Mouse (Mus musculus) limb, embryonic 10.5 days (tissue): ENCODE data around the gene Rhod. TPM values are rescaled to one million over a fixed set of nuclear protein-coding genes. Genes with fewer than 3 reads are reported as not detected.

Experiments
- DNase-seq: peaks from one replicate; pipeline ENCODE4 v3.0.0-alpha.2; 2017; ENCODE audit warnings: low spot score
- H3K27ac ChIP-seq: fragments of 300-500 bp; sonication (generic); 2 replicates; pipeline ENCODE4 v1.5.1; 2016; ENCODE audit warnings: mild to moderate bottlenecking
- H3K27me3 ChIP-seq: fragments of 300-500 bp; sonication (generic); 2 replicates; pipeline ENCODE4 v1.6.1; 2016; ENCODE audit warnings: low read depth, mild to moderate bottlenecking; ENCODE audit not compliant: poor library complexity, severe bottlenecking
- H3K36me3 ChIP-seq: fragments of 300-500 bp; sonication (generic); 2 replicates; pipeline ENCODE4 v1.6.1; 2016; ENCODE audit warnings: mild to moderate bottlenecking, moderate library complexity
- H3K4me1 ChIP-seq: fragments of 300-500 bp; sonication (generic); 2 replicates; pipeline ENCODE4 v1.6.1; 2016
- H3K4me3 ChIP-seq: fragments of 300-500 bp; sonication (generic); 2 replicates; pipeline ENCODE4 v1.5.1; 2016; ENCODE audit warnings: mild to moderate bottlenecking, moderate library complexity
- H3K9me3 ChIP-seq: fragments of 300-500 bp; sonication (generic); replicated peaks from 2 replicates; pipeline ENCODE4 v1.6.1; 2016; ENCODE audit warnings: mild to moderate bottlenecking
- WGBS: fragments of 180-500 bp; shearing (Covaris S2); methylation state at CpG from one replicate; pipeline ENCODE4 v1.1.7; 2016; 5-methylcytosine and 5-hydroxymethylcytosine counted together
- polyA plus RNA-seq: library from polyadenylated mRNA; unstranded; fragments of >200 nt; fragmentation: Nextera tagmentation; extraction: Ambion mirVana; gene quantifications from 2 replicates; pipeline ENCODE4 v1.2.1, GENCODE M21; 2016

Gene Rhod
- polyA plus RNA-seq, result 24.7 and 32.9 TPM in 2 replicates

DNA sequence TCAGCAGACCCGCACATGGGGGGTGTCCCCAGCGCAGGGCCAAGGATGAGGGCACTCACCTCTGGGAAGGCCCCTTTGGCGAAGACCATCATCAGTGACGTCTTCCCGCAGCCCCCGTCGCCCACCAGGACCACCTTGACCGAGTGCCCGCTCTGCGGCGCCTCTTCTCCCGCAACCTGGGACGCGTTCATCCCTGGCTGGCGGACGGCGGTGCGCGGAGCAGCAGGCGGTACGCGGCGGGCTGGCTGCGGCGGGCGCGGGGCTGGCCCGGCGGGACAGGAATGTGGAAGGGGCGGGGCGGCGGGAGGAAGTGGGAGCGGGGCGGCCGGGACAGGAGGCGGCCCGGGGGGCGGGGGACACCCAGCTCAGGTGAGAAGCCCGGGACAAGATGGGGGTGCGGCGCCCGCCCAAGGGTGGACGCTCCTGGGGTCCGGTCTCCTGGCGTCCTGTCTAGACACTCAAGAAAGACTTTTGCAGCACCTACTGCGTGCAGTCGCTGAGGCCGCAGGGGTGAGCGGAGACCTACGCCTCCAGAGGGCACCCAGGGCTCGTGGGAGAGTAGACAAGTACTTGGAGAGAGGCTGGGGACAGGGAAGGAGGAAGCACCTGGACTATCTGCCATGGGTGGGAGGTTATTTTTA, at the start of gene Rhod:
TSS of gene Rhod (minus strand) at position 272 of the 641 bp plus-strand sequence.
- peaks cover 45% of the 10 kb centered on the region for H3K4me1 ChIP-seq
- peak within 1 kb of the TSS; percentile 85 for H3K27ac ChIP-seq
- peak within 1 kb of the TSS; percentile 69 for H3K4me3 ChIP-seq
- 0 out of 2 replicates have a peak, but pooled peaks cover 3% of the 10 kb centered on the region for H3K27me3 ChIP-seq
- H3K36me3 ChIP-seq, result peaks cover 17% of the 10 kb centered on the region
- peak; percentile 81 for DNase-seq
- under 1% methylated on average over 48 of the region's 51 CpGs for WGBS
- H3K9me3 ChIP-seq, result no peaks in the 10 kb centered on the region

DNA sequence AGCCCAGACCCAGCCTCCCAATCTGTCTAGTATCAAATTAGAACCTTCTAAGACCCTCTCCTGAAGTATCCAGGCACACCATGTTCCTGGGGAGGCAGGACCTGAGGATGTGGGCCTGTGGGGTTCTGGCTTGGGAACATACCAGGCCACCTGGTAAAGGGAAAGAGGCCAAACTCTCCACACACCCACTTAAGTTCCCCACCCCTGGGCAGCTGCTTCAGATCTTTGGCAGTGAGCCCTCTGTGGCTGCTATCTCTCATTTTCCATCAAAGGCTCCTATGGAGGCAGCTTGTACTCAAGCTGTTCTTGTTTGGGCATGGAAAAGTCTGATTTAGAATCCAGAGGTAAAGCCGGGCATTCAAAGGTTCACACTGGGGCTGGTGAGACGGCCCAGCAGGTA, 48.6 kb upstream of the Rhod start:
- Histone ChIP-seq H3K27ac (no peak overlapping the region), H3K4me1 (peaks cover 4% of the 10 kb centered on the region; the same call in 1 of the 2 replicates), H3K9me3 (no peaks in the 10 kb centered on the region), H3K27me3 (no peaks in the 10 kb centered on the region), H3K36me3 (no peaks in the 10 kb centered on the region), H3K4me3 (no peak overlapping the region)
- 80% methylated on average over 2 of the region's 2 CpGs for WGBS
- no peak for DNase-seq

DNA sequence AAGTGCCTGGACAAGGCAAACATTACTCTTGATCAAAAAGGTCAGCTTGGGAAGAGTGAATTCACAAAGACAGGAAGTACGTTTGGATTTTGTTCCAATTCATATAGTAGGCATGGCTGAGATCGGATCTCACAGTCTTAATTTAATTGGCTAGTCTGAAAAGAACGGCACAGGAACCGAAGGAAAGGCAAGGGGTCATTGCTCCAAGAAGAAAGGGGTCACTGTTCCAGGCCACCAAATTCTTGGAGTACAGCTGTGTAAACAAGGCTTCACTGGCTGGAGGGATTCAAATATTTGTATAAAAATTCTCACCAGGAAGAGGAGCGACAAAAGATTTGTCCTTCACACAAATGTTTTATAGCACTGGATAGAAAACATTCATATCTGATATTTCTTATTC, 45.8 kb upstream of the Rhod start:
- Histone ChIP-seq H3K36me3 (no peaks in the 10 kb centered on the region), H3K4me3 (no peak overlapping the region), H3K4me1 (peaks cover 4% of the 10 kb centered on the region; the same call in 1 of the 2 replicates), H3K9me3 (no peaks in the 10 kb centered on the region), H3K27ac (no peak overlapping the region), H3K27me3 (peaks cover 5% of the 10 kb centered on the region; the same call in 1 of the 2 replicates)
- no peak for DNase-seq
- 71% methylated on average over 5 of the region's 5 CpGs for WGBS

DNA sequence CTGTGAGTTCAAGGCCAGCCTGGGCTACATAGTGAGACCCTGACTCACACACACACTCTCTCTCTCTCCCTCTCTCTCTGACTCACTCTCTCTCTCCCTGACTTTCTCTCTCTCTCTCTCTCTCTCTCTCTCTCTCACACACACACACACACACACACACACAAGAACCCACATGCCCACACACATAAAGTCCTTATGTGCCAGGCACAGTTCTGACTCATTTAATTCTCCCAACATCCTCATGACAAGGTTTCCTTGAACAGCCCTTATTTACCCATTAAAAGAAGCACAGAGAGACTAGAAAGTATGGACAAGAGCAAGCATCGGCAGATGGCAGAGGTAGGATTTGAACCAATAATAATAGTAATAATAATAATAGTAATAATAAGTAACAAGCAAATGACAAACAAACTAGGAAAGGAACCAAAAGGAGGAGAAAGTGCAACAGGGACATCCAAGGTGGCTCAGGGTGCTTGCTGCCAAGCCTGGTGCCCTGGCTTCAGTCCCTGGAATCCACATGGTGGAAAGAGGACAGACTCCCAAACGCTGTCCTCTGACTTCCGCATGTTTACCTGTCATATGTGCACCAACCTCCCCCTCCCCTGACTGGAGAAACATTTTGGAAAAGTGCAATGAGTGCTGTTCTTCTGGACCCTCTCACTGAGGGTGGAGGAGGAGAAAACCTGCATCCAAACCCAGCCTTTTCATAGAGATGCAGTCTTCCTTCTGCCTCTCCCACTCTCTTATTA, 43.1 kb upstream of the Rhod start:
- WGBS, result 89% methylated on average over 3 of the region's 3 CpGs
- no peak overlapping the region for H3K27ac ChIP-seq

DNA sequence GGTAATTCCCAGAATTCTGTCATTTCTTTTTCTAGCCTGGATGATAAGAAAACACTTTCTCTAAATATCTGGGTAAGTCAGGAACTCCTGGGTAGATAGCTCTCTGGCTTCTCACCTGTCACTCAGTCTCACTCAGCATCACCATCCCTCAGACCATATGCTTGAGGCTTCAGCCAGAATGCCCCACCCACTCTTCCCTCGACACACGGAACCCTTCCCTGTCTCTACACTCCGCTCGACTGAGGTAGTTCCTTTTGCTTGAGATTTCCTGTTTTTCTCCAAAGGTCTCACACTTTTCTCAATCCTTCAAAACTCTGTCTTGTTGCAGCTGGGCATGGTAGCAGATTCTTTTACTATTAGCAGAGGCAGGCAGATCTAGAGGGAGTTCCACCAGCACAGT, 42.1 kb upstream of the Rhod start:
- WGBS, result 48% methylated on average over 4 of the region's 4 CpGs
- H3K27me3 ChIP-seq, result peaks cover 38% of the 10 kb centered on the region
- no peaks in the 10 kb centered on the region for H3K36me3 ChIP-seq
- peaks cover 14% of the 10 kb centered on the region for H3K4me1 ChIP-seq
- H3K27ac ChIP-seq, result no peak overlapping the region
- H3K9me3 ChIP-seq, result no peaks in the 10 kb centered on the region
- H3K4me3 ChIP-seq, result no peak overlapping the region
- DNase-seq, result no peak

More for the DNA sequence above, 43.1 kb upstream of the Rhod start:
- H3K4me1 ChIP-seq, result peaks cover 5% of the 10 kb centered on the region
- H3K27me3 ChIP-seq, result peaks cover 29% of the 10 kb centered on the region
- no peak for DNase-seq
- H3K4me3 ChIP-seq, result no peak overlapping the region
- H3K9me3 ChIP-seq, result no peaks in the 10 kb centered on the region
- H3K36me3 ChIP-seq, result no peaks in the 10 kb centered on the region

DNA sequence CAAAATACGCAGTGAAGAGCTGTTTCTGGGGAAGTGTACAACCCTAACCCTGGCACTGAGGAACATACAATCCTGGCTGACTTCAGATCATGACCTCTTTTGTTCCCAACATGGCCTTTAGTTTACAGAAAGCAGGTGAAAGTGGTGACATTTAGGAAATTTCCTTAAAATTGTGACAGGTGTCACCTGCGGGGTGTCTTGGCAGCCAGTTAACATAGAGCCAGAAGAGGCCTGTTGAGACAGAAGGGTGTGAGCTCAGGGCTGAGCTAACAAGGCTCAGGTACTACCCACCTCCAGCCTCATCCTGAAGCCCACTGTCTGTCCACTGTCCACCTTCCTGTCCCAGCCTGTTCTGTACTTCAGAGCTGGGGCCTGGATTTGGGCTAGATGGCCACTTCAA, 40.8 kb upstream of the Rhod start:
- H3K27ac ChIP-seq, result no peak overlapping the region
- H3K4me3 ChIP-seq, result no peak overlapping the region
- no peak for DNase-seq
- H3K4me1 ChIP-seq, result peaks cover 12% of the 10 kb centered on the region
- WGBS, result 88% methylated on average over 2 of the region's 2 CpGs
- peaks cover 51% of the 10 kb centered on the region for H3K27me3 ChIP-seq
- H3K9me3 ChIP-seq, result no peaks in the 10 kb centered on the region
- no peaks in the 10 kb centered on the region for H3K36me3 ChIP-seq

DNA sequence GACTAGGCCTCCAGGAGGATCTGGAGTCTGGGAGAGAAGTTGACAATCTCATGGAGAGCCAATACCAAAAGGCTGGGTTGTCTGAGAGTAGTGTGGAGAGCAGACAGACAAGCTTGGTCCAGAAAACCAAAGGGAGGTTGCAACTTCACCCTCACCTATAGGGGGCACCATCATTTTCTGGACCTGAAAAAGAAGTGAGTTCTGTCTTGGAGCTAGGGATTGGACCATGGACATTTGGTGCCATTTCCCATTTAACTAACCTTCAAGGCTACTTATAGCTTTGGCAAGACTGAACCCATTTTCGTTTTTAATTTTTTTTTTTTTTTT, 38.9 kb upstream of the Rhod start:
- H3K4me3 ChIP-seq, result no peak overlapping the region
- H3K9me3 ChIP-seq, result no peaks in the 10 kb centered on the region
- peaks cover 12% of the 10 kb centered on the region for H3K4me1 ChIP-seq
- peaks cover 64% of the 10 kb centered on the region for H3K27me3 ChIP-seq
- no peaks in the 10 kb centered on the region for H3K36me3 ChIP-seq
- H3K27ac ChIP-seq, result no peak overlapping the region
- WGBS, result 44% methylated on average over 1 of the region's 1 CpGs
- no peak for DNase-seq

DNA sequence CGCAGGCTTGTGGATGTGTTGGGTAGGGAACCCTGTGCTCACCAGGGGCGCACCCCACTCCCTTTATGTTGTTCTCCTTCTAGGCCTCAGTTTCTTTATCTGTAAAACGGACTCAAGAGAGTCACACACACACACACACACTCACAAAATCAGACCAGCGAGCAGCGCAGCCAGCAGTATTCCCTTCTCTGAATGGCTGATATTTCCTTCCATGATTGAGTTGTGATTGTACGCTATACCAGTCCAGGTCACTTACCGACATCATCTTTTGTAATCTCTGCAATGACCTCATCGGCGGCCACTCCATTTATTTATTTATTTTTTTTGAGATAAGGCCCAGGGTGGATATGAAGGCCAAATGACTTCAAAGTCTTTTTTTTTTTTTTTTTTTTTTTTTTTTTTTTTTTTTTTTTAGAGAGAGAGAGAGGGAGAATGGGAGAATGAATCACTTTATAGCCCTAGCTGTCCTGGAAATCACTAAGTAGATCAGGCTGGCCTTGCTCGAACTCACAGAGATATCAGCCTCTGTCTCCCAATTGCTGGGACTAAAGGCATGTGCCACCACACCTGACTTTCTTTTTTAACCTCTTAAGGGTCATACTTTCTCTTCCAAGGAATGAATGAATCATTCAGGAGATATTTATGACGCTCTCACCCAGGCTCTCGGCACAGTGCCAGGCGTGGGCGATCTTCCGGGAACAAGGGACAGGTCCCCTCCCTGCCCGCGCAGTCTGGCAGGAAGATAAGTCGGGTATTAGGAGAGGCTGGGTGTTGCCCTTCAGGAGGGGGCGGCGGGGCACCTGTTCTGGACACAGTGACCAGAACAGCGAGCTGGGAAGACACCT, 38.3 kb upstream of the Rhod start, which contains the start of gene Syt12:
TSS of gene Syt12 (minus strand) at position 103 of the 845 bp plus-strand sequence.
- Histone ChIP-seq H3K27me3 (peaks cover 70% of the 10 kb centered on the region), H3K36me3 (no peaks in the 10 kb centered on the region), H3K4me3 (peak within 1 kb of the TSS; percentile 59), H3K27ac (peak within 1 kb of the TSS; percentile 56; the same call in 1 of the 2 replicates), H3K4me1 (peaks cover 12% of the 10 kb centered on the region), H3K9me3 (no peaks in the 10 kb centered on the region)
- 35% methylated on average over 21 of the region's 21 CpGs for WGBS
- no peak for DNase-seq

DNA sequence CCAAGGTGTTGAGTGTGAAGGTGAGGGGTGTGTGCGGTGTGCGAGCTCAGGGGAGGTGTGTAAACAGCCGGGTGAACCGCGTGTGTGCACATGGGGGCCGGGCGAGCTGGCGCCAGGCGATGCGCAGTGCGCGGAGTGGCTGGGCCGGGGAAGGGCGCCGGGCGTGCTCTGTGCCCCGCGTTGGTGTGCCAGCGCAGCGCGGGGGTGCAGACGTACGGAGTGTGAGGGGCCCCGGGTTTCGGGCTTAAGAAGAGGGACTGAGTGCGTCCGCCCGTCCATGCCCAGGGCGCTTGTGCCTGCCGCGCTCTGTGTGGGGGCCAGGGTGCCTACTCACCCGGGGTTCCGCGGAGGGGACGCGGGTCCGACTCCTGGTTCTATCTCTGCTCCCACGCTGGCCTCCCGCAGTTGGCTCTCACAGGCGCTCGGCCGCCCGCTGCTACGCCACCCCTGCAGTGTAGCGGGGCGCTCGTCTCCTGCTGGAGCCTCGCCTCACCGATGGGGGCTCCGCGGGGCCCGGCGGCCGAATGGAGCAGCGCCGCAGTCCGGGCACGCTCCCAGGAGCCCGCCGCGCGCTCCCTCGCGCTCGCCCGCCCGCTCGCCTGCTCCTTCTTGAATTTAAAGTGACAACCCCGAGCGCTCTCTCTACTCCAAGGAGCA, 37.5 kb upstream of the Rhod start:
- H3K36me3 ChIP-seq, result no peaks in the 10 kb centered on the region
- no peaks in the 10 kb centered on the region for H3K9me3 ChIP-seq
- H3K4me1 ChIP-seq, result peaks cover 12% of the 10 kb centered on the region
- WGBS, result 2% methylated on average over 70 of the region's 70 CpGs
- H3K27me3 ChIP-seq, result peaks cover 70% of the 10 kb centered on the region
- peak overlapping the region; percentile 59 for H3K4me3 ChIP-seq
- H3K27ac ChIP-seq, result peak overlapping the region; percentile 56; the same call in 1 of the 2 replicates
- DNase-seq, result peak; percentile 67

DNA sequence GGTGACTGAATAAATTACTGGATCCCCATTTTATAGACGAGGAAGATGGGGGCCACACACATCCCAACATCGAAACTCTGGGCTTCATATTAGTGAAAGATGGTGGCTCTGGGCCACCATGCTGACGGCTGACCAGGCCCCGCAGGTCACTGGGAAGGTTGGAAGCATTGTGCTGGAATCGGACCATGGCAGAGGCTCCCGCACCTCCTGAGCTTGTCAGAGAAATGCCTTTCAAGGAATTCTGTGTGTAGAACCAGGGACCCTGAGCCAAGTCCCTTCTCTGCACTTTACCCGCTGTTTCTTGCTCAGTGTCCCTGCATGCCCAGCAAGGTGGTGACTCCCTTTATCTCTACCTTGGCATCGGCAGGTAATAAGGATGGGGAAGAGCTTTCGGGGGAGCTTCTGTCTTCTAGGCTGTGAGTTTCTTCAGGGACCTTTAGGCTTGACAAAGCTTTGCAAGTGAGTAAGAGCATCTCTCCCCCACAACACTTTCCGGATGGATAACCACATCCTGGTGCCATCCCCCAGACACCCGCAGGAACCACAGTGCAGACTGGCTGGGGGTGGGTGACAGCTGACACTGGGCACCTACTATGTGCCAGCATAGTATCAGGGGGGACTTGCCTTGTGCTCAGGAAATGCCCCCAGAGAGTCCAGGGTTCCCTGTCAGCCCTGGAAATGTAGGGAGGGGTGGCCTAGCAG, 36.1 kb upstream of the Rhod start:
- Histone ChIP-seq H3K4me3 (no peak overlapping the region), H3K9me3 (no peaks in the 10 kb centered on the region), H3K36me3 (no peaks in the 10 kb centered on the region), H3K27me3 (peaks cover 69% of the 10 kb centered on the region), H3K4me1 (peaks cover 12% of the 10 kb centered on the region), H3K27ac (no peak overlapping the region)
- DNase-seq, result no peak
- 81% methylated on average over 11 of the region's 11 CpGs for WGBS

DNA sequence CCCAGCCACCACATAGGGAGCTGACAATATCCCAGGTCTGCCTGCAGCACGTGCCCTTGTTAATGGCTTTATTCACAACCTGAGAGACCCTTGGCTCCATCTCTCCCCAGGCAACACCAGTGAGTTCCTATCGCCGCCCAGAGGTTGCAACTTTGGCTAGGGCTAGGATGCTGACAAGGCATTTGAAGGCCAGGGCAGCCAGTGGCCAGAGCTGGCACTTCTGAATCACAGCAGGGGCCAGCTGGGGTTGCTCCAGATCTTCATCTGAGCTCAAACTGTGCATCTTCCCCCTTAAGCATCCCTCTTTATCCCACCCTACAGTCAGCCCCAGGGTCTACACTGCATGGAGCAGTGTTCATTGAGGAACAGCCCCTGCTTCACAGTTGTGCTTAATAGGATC, 35.5 kb upstream of the Rhod start:
- no peak overlapping the region for H3K27ac ChIP-seq
- no peak for DNase-seq
- no peaks in the 10 kb centered on the region for H3K36me3 ChIP-seq
- H3K9me3 ChIP-seq, result no peaks in the 10 kb centered on the region
- WGBS, result 54% methylated on average over 3 of the region's 3 CpGs
- H3K4me1 ChIP-seq, result peaks cover 12% of the 10 kb centered on the region
- H3K4me3 ChIP-seq, result no peak overlapping the region
- peaks cover 63% of the 10 kb centered on the region for H3K27me3 ChIP-seq

DNA sequence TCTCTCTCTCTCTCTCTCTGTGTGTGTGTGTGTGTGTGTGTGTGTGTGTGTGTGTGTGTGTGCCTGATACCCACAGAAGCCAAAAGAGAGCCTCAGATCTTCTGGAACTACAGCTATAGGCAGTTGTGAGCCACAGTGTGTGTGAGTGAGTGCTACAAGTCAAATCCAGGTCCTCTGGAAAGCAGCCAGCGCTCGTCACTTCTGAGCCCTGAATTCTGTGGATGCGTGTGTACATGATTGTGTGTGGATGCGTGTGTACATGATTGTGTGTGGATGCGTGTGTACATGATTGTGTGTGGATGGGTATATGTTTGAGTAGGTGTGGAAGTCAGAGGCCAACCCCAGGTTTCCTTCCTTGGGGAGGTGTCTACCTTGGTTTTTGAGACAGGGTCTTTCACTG, 34.3 kb upstream of the Rhod start:
- H3K4me1 ChIP-seq, result peaks cover 12% of the 10 kb centered on the region
- H3K9me3 ChIP-seq, result no peaks in the 10 kb centered on the region
- H3K36me3 ChIP-seq, result no peaks in the 10 kb centered on the region
- DNase-seq, result no peak
- H3K4me3 ChIP-seq, result no peak overlapping the region
- 94% methylated on average over 5 of the region's 5 CpGs for WGBS
- peaks cover 51% of the 10 kb centered on the region for H3K27me3 ChIP-seq
- H3K27ac ChIP-seq, result no peak overlapping the region
